Mouse (Mus musculus) forebrain, embryonic 10.5 days (tissue): ENCODE data around the gene Slc22a1. TPM values are rescaled to one million over a fixed set of nuclear protein-coding genes. Genes with fewer than 3 reads are reported as not detected.

Experiments used
- DNase-seq: peaks from one replicate; pipeline ENCODE4 v3.0.0-alpha.2; 2017; ENCODE audit warnings: low spot score; ENCODE audit errors: extremely low spot score
- H3K27ac ChIP-seq: fragments of 300-500 bp; sonication (generic); 2 replicates; pipeline ENCODE4 v1.5.1; 2016; ENCODE audit warnings: mild to moderate bottlenecking
- H3K27me3 ChIP-seq: fragments of 300-500 bp; sonication (generic); 2 replicates; pipeline ENCODE4 v1.6.1; 2016; ENCODE audit warnings: mild to moderate bottlenecking; ENCODE audit not compliant: poor library complexity, severe bottlenecking
- H3K36me3 ChIP-seq: fragments of 300-500 bp; sonication (generic); replicated peaks from 2 replicates; pipeline ENCODE4 v1.6.1; 2016; ENCODE audit warnings: mild to moderate bottlenecking, moderate library complexity
- H3K4me1 ChIP-seq: fragments of 300-500 bp; sonication (generic); 2 replicates; pipeline ENCODE4 v1.6.1; 2016
- H3K4me3 ChIP-seq: fragments of 300-500 bp; sonication (generic); 2 replicates; pipeline ENCODE4 v1.5.1; 2016; ENCODE audit warnings: mild to moderate bottlenecking, moderate library complexity
- H3K9me3 ChIP-seq: fragments of 300-500 bp; sonication (generic); 2 replicates; pipeline ENCODE4 v1.6.1; 2016; ENCODE audit warnings: mild to moderate bottlenecking, moderate library complexity
- WGBS: fragments of 180-500 bp; shearing (Covaris S2); methylation state at CpG from one replicate; pipeline ENCODE4 v1.1.7; 2016; 5-methylcytosine and 5-hydroxymethylcytosine counted together
- polyA plus RNA-seq: library from polyadenylated mRNA; unstranded; fragments of >200 nt; fragmentation: Nextera tagmentation; extraction: Ambion mirVana; gene quantifications from 2 replicates; pipeline ENCODE4 v1.2.1, GENCODE M21; 2016

Slc22a1 gene
- polyA plus RNA-seq, 1 experiment from 2014 or later = not detected

DNA sequence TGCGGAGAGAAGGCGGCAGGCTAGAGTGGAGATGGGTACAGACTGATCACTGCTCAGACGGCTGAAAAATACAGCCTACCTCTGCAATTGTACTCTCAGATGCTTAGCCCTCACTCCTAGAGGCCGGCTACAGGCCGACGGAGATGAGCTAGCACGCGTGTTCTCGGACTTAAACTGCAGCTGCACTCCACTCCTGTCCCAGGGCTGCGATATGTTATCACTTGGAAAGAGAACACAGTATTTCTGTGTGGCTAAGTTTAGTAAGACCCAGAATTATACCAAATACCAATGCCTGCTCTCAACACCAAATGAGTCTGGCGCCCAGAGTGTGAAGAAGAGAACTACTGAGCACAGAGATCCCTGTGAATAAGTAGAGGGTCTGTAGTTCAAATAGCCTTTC, 23.0 kb downstream of the Slc22a1 start:
- no peak overlapping the region for H3K27ac ChIP-seq
- 95% methylated on average over 11 of the region's 11 CpGs for WGBS
- no peaks in the 10 kb centered on the region for H3K36me3 ChIP-seq
- H3K9me3 ChIP-seq = no peaks in the 10 kb centered on the region
- no peaks in the 10 kb centered on the region for H3K4me1 ChIP-seq
- no peak overlapping the region for H3K4me3 ChIP-seq
- H3K27me3 ChIP-seq = no peaks in the 10 kb centered on the region
- no peak for DNase-seq

DNA sequence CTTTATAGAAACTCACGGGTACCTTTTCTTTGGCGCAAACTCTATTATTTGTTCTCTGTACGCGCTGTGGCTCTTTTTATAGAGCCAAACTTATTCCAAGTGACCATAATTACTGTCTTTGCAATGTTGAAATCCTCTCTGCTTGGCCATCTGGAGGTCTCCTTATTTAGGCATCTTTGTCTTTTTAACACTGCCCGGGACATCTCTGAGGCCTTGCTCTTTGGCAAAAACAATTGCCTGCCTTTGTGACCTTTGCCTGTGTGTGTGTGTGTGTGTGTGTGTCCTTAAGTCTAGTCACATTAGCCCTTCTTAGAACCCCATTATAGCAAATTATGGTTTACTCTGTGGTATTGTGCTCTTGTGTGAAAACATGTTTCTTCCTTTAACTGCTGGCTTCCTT, 30.2 kb downstream of the Slc22a1 start:
- H3K27ac ChIP-seq = no peak overlapping the region
- H3K4me3 ChIP-seq = no peak overlapping the region
- H3K9me3 ChIP-seq = no peaks in the 10 kb centered on the region
- H3K27me3 ChIP-seq = no peaks in the 10 kb centered on the region
- no peaks in the 10 kb centered on the region for H3K36me3 ChIP-seq
- no peaks in the 10 kb centered on the region for H3K4me1 ChIP-seq
- WGBS = 85% methylated on average over 5 of the region's 5 CpGs
- no peak for DNase-seq

DNA sequence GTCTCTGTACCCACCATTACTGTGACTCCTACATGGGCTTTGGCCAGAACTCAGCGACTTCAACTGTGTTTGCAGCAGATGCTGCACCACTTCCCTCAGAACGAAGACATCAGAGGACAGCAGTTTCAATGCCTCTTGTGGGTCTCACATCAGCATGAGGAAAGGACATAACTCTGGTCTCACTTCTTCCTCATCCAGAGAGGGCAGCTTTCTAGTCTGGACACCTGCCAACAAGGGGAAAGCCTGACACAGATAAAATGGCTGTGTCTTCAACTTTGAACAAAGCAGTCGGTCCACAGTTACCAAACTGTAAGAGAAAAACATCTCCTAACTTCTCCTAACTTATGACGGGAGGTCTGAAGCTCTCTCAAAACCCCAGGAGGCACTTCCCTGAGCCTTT, 34.5 kb downstream of the Slc22a1 start:
- WGBS = 72% methylated on average over 4 of the region's 4 CpGs
- H3K27me3 ChIP-seq = no peaks in the 10 kb centered on the region
- peaks cover 5% of the 10 kb centered on the region; the same call in 1 of the 2 replicates for H3K4me1 ChIP-seq
- H3K9me3 ChIP-seq = no peaks in the 10 kb centered on the region
- H3K4me3 ChIP-seq = no peak overlapping the region
- no peaks in the 10 kb centered on the region for H3K36me3 ChIP-seq
- DNase-seq = no peak
- H3K27ac ChIP-seq = no peak overlapping the region

DNA sequence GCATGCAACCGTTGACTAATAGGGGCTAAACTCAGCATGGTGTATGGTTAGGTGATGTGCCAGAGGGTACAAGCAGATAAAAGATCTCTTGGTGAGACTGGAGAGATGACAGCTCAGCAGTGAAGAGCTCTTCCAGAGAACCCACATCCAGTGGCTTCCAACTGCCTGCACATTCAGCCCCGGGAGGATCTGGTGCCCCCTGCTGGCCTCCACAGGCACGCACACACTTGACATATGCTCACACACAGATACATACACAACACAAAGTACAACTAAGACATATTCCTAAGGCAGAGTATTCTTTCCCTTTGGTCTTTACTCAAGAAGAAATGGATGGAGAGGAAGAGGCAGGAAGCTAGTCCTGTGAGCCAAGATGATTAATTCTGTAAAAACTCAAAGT, 36.0 kb downstream of the Slc22a1 start:
- H3K4me1 ChIP-seq = peaks cover 8% of the 10 kb centered on the region; the same call in 1 of the 2 replicates
- H3K27ac ChIP-seq = no peak overlapping the region
- H3K4me3 ChIP-seq = no peak overlapping the region
- WGBS = 88% methylated on average over 3 of the region's 3 CpGs
- no peaks in the 10 kb centered on the region for H3K36me3 ChIP-seq
- DNase-seq = no peak
- H3K9me3 ChIP-seq = no peaks in the 10 kb centered on the region
- H3K27me3 ChIP-seq = peaks cover 10% of the 10 kb centered on the region

DNA sequence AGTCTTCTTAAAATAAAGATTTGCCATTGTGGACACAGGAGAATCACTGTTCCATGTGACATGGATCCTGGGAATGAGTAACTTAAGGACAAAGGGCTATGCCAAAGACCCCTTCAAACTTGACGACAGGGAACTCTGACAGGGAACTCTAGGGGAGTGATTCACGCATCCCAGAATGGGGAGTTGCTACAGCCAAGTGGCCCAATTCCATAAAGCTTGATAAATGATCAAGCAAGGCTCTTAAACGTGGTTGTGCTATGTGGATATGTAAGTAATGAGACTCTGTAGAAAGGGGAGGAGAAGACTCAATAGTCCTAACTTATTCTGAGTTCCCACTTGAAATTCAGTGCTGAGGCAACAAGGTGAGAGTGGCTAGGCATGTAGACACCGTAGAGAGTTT, 40.8 kb downstream of the Slc22a1 start:
- no peak overlapping the region for H3K27ac ChIP-seq
- DNase-seq = no peak
- H3K36me3 ChIP-seq = no peaks in the 10 kb centered on the region
- peaks cover 14% of the 10 kb centered on the region for H3K27me3 ChIP-seq
- no peak overlapping the region for H3K4me3 ChIP-seq
- 79% methylated on average over 4 of the region's 4 CpGs for WGBS
- H3K4me1 ChIP-seq = peaks cover 24% of the 10 kb centered on the region
- no peaks in the 10 kb centered on the region for H3K9me3 ChIP-seq

DNA sequence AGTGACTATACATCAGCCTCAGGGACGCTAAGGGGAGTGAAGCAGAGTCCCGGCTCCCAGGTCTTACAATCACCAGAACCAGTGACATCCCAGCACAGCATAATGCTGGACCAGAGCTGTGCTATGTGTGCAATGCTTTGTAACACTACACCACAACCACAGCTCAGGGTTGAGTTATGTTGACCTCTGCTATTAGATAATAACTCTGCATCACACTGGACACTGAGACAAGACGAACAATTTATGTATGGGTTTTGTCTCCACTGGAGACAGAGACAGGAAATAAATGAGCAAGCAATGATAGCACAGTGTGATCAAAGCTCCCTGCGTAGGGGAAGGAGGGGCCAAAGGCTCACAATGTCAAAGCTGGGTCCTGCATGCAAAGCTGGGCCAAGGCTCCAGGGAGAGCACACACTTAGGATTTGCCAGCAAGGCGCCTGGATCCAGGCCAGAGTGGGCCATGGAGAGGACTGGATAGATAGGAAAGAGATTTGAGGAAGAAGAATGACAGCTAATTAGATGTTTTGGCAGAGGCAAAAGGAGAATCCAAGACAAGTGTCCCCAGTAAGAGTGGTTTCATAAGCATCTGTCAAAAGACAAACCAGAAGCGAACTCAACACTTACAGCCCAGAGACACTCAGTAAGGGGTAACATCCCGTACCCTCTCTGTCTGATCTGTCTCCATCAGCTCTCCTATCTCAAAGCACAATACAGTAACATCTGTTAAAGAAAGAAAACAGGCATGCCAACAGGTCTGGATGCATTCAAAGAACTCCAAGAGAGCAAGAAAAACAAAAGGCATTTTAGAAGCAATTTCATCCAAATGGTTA, 43.6 kb downstream of the Slc22a1 start:
- Histone ChIP-seq H3K27ac (no peak overlapping the region), H3K27me3 (peaks cover 14% of the 10 kb centered on the region), H3K9me3 (no peaks in the 10 kb centered on the region), H3K36me3 (no peaks in the 10 kb centered on the region), H3K4me1 (peaks cover 22% of the 10 kb centered on the region), H3K4me3 (no peak overlapping the region)
- 60% methylated on average over 7 of the region's 7 CpGs for WGBS
- DNase-seq = no peak

DNA sequence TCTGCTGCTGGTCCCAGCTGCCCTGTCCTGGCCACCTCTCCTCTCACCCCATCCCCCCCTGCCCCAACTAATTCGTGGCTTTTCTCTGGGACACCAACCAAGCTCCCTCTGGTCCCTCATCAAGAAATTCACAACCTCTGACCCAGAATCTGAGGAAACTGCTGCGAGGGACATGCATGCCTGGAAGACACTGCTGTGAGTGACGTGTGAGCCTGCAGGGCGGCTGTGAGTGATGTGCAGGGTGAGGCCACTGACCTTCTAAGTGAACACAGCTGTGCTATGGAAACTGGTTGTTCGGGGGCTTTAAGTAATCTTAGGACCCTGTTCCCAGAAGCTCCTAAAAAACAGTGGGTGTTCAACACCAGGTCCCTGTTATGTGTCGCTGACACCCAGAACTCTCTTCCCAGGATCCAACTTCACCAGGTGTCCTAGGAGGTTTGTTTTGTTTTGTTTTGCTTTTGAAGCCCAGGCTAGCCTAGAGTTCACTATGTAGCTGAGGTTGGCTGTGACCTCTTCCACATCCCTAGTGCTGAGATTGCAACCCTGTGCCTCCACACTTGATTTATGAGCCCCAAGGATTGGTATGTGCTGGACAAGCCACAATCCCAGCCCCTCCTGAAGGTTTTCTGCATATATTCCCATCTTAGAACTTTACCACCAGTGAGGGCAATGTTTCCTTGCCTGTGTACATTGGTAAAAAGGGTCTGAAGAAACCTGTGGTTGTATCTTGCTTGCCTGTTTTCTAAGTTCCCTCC, 44.5 kb downstream of the Slc22a1 start:
- no peak for DNase-seq
- H3K27ac ChIP-seq = no peak overlapping the region

DNA sequence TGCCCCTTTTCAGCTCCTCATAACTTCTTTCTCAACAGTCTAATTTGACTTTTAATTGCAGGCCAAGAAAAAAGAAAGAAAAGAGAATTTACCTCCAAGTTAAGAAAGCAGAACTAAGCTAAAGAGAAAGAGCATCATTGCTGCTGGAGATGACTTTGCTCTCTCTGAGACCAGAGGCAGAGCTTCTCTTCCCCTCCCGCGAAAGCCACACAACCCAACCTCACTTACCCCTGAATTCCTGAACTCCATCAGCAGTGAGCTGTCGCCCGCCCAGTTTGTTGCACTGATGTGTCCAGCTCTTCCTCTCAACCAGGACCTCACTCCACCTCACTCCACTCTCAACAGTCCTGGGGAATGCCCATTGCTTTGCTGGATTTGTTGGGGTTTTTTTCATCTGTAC, 47.6 kb downstream of the Slc22a1 start:
- Histone ChIP-seq H3K27me3 (no peaks in the 10 kb centered on the region), H3K9me3 (peaks cover 26% of the 10 kb centered on the region), H3K36me3 (no peaks in the 10 kb centered on the region), H3K27ac (no peak overlapping the region), H3K4me3 (no peak overlapping the region), H3K4me1 (peaks cover 16% of the 10 kb centered on the region)
- no peak for DNase-seq
- 94% methylated on average over 4 of the region's 4 CpGs for WGBS

More for the DNA sequence above, 44.5 kb downstream of the Slc22a1 start:
- no peaks in the 10 kb centered on the region for H3K36me3 ChIP-seq
- H3K4me1 ChIP-seq = peaks cover 19% of the 10 kb centered on the region
- 57% methylated on average over 6 of the region's 6 CpGs for WGBS
- H3K27me3 ChIP-seq = peaks cover 14% of the 10 kb centered on the region
- no peak overlapping the region for H3K4me3 ChIP-seq
- H3K9me3 ChIP-seq = peaks cover 6% of the 10 kb centered on the region; the same call in 1 of the 2 replicates

DNA sequence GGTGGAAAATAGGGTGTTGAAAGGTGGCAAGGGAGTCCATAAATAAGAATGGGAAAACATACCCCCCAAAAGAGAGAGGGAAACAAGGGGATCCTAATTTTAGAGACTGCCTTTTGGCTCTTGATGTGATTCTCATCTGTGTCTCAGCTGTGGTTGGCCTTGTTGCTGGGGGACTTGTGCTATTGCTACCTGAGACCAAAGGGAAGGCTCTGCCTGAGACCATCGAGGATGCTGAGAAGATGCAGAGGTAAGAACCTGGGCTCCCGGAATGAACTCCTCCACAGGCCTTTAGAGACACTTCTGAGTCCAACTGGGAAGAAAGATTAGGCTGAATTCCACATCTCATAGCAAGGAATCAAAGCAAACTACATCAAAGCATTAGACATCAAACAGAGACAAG, 56.0 kb downstream of the Slc22a1 start:
- H3K36me3 ChIP-seq = no peaks in the 10 kb centered on the region
- 86% methylated on average over 2 of the region's 2 CpGs for WGBS
- no peak overlapping the region for H3K4me3 ChIP-seq
- no peaks in the 10 kb centered on the region for H3K27me3 ChIP-seq
- peaks cover 5% of the 10 kb centered on the region for H3K9me3 ChIP-seq
- no peaks in the 10 kb centered on the region for H3K4me1 ChIP-seq
- H3K27ac ChIP-seq = no peak overlapping the region
- DNase-seq = no peak

DNA sequence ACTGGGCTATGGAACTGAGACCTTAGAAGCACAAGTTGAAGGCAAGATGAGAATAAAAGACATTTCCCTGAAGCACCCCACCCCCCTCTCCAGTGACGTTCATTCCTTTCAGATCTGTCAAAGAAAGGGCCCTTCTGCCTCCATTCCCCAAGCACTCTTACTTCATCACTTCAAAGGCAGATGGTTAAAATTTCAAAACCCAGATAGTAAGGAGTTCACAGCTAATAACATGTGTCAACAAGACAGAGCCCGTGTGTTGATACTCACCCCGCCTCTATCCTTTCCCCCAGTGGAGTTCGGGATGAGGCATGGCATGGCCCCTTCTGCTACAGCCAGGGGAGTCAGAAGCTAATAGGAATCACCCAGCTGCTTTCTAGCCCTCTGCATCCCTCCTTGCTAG, 60.2 kb downstream of the Slc22a1 start:
- Histone ChIP-seq H3K4me3 (no peak overlapping the region), H3K27me3 (no peaks in the 10 kb centered on the region), H3K4me1 (no peaks in the 10 kb centered on the region), H3K27ac (no peak overlapping the region), H3K36me3 (no peaks in the 10 kb centered on the region), H3K9me3 (no peaks in the 10 kb centered on the region)
- DNase-seq = no peak
- 77% methylated on average over 4 of the region's 4 CpGs for WGBS

DNA sequence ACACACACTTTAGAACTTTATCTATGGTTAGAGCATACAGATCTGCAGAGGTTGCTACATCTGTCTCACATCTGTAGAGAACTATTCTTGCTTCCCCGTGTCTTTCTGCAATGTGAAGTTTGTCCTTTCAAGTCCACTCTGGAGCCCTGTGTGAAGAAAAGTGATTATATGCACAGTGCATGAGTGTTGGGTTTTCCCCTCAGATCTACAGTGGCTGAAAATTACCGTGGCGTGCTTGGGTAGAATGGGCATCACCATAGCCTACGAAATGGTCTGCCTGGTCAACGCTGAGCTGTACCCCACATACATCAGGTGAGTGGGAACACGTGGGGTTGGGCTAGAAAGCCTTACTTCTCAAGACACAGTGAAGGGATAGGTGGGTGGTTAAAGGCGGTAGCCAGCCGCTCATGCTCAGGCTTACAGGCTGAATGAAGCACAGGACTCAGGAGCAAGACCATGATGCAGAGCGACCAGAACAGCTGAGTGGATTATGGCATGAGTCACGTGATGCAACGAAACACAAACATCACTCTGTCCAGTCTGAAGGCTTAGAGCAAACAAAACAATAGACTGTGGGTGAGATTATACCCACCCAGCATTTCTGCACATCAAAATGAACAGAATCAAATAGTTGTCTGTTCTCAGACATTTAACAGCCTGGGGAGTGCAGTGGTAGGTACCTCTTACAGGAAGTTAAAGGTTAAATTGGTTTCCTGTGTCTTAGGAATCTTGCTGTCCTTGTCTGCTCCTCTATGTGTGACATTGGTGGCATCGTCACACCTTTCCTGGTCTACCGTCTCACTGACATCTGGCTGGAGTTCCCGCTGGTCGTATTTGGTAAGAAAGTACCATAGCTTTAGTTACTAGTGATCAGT, 60.9 kb downstream of the Slc22a1 start:
- no peak for DNase-seq
- Histone ChIP-seq H3K27ac (no peak overlapping the region), H3K9me3 (no peaks in the 10 kb centered on the region), H3K4me1 (no peaks in the 10 kb centered on the region), H3K4me3 (no peak overlapping the region), H3K36me3 (no peaks in the 10 kb centered on the region), H3K27me3 (no peaks in the 10 kb centered on the region)
- 93% methylated on average over 15 of the region's 15 CpGs for WGBS

DNA sequence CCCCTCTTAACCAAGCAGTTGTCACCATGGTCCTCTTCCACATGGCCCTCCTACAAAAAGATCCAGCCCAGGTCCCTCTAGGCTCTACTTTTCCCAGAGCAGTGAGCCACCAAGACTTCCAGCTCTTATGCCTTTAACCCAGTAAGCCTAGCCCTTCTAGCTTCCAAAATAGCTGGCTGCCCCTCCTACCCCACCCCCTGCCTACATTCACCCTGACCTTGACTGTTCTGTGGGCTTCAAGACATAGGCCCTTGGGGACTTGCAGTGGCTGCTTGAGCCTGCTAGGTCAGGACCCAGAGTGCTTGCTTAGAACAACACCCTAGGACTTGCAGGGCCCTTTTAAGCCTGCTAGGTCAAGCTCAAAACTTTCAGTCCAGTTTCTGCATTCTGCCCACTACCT, 68.4 kb downstream of the Slc22a1 start:
- Histone ChIP-seq H3K4me1 (no peaks in the 10 kb centered on the region), H3K27ac (no peak overlapping the region), H3K36me3 (no peaks in the 10 kb centered on the region), H3K9me3 (no peaks in the 10 kb centered on the region; the same call in 1 of the 2 replicates), H3K27me3 (no peaks in the 10 kb centered on the region), H3K4me3 (no peak overlapping the region)
- DNase-seq = no peak
